Comparison of ENCODE assay signal across 13 mouse cellular contexts in genomic region chr4:15593816-15594430, GRCm38 (mm10).
DNase-seq lines count a peak whose midpoint lies in the region; ATAC-seq lines count a peak whose summit lies in the region.
"Had no signal": no experiment of that assay in that cellular context is flagged by ENCODE, and none has a peak within 500 bp of the region (broad histone marks: within the 10 kb centered on the region; RNA-seq: fewer than 3 reads in every experiment).

No protein-coding gene starts in this region.

- ATAC-seq in frontal cortex, adult (ENCODE audit: low TSS enrichment), result peak; percentile 59
- ATAC-seq in neural tube, embryonic 11.5 days (ENCODE audit: insufficient read depth, low FRiP score, low TSS enrichment), result 0 out of 2 replicates have a peak, but pooled peaks have one; percentile 39
- peak; percentile 91 for ATAC-seq in midbrain, embryonic 15.5 days (replicated peaks)
- no peak for ATAC-seq in granulocyte monocyte progenitor cell, adult 5-6 weeks (replicated peaks; ENCODE audit: poor library complexity, severe bottlenecking)
- ATAC-seq: liver, postnatal 0 days had no signal

- H3K27ac ChIP-seq in neural tube, embryonic 11.5 days (ENCODE audit: low read depth, low read length), result no peak overlapping the region
- H3K27ac ChIP-seq in midbrain, embryonic 15.5 days, result peak overlapping the region; percentile 44; the same call in 1 of the 2 replicates
- H3K27ac ChIP-seq: heart, embryonic 15.5 days; macrophage had no signal

- no peaks in the 10 kb centered on the region; the same call in 1 of the 2 replicates for H3K4me1 ChIP-seq in neural tube, embryonic 11.5 days (ENCODE audit: control insufficient read depth, insufficient read depth, low read length)
- peaks cover 7% of the 10 kb centered on the region; the same call in 1 of the 2 replicates for H3K4me1 ChIP-seq in midbrain, embryonic 15.5 days
- H3K4me1 ChIP-seq: heart, embryonic 15.5 days had no signal

- DNase-seq in frontal cortex, postnatal 14 days (ENCODE audit: low spot score in 2 of 2), result no peak
- no peak for DNase-seq in neural tube, embryonic 11.5 days (ENCODE audit: low spot score)
- no peak for DNase-seq in neural tube, embryonic 10.5 days (ENCODE audit: extremely low spot score, low spot score)
- no peak for DNase-seq in adrenal gland, adult (ENCODE audit: inconsistent age in 2 of 2, low spot score in 1 of 2)
- DNase-seq in urinary bladder, postnatal 10 days (ENCODE audit: low spot score), result no peak
- DNase-seq: adrenal gland, postnatal 25 days; kidney, postnatal 36 days; liver, postnatal 0 days had no signal

- H3K4me2 ChIP-seq in neural tube, embryonic 11.5 days (ENCODE audit: low read depth), result no peak overlapping the region
- no peak overlapping the region for H3K4me2 ChIP-seq in midbrain, embryonic 15.5 days
- H3K4me2 ChIP-seq: heart, embryonic 15.5 days had no signal

- H3K9ac ChIP-seq in neural tube, embryonic 11.5 days (ENCODE audit: low read length), result no peak overlapping the region
- H3K9ac ChIP-seq in midbrain, embryonic 15.5 days, result no peak overlapping the region
- H3K9ac ChIP-seq: heart, embryonic 15.5 days; liver, postnatal 0 days had no signal

- H3K27me3 ChIP-seq in neural tube, embryonic 11.5 days (ENCODE audit: control insufficient read depth, insufficient read depth, low read length), result no peaks in the 10 kb centered on the region
- H3K27me3 ChIP-seq in midbrain, embryonic 15.5 days (replicated peaks), result no peaks in the 10 kb centered on the region
- H3K27me3 ChIP-seq: heart, embryonic 15.5 days had no signal

- WGBS in neural tube, embryonic 11.5 days, result 62% methylated on average over 3 of the region's 3 CpGs
- 58% methylated on average over 3 of the region's 3 CpGs for WGBS in midbrain, embryonic 15.5 days

- no peak overlapping the region for H3K4me3 ChIP-seq in neural tube, embryonic 11.5 days (ENCODE audit: low read depth, low read length)
- no peak overlapping the region for H3K4me3 ChIP-seq in midbrain, embryonic 15.5 days
- H3K4me3 ChIP-seq: heart, embryonic 15.5 days had no signal

- no peaks in the 10 kb centered on the region for H3K9me3 ChIP-seq in neural tube, embryonic 11.5 days (ENCODE audit: control insufficient read depth, low read length)
- H3K9me3 ChIP-seq in midbrain, embryonic 15.5 days, result no peaks in the 10 kb centered on the region
- H3K9me3 ChIP-seq: heart, embryonic 15.5 days had no signal

- no peaks in the 10 kb centered on the region for H3K36me3 ChIP-seq in neural tube, embryonic 11.5 days (ENCODE audit: control insufficient read depth, insufficient read depth, low read length)
- H3K36me3 ChIP-seq in midbrain, embryonic 15.5 days (replicated peaks), result no peaks in the 10 kb centered on the region
- H3K36me3 ChIP-seq: heart, embryonic 15.5 days had no signal
